Mouse (Mus musculus) forebrain, embryonic 11.5 days (tissue): ENCODE results near the gene Fam171a1. TPM values are rescaled to one million over a fixed set of nuclear protein-coding genes. Genes with fewer than 3 reads are reported as not detected.

Experiments
- ATAC-seq: fragments of 200-750 bp; cut with Nextera tagmentation; replicated peaks from 2 replicates; pipeline ENCODE4 v1.8.0; 2017; ENCODE audit warnings: moderate TSS enrichment; ENCODE audit not compliant: low FRiP score
- DNase-seq: peaks from one replicate; pipeline ENCODE4 v3.0.0-alpha.2; 2017; ENCODE audit warnings: low spot score
- H3K27ac ChIP-seq: fragments of 300-500 bp; sonication (generic); 2 replicates; pipeline ENCODE4 v1.5.1; 2014; ENCODE audit warnings: low read depth, low read length
- H3K27me3 ChIP-seq: fragments of 300-500 bp; sonication (generic); 2 replicates; pipeline ENCODE4 v1.6.1; 2014; ENCODE audit warnings: mild to moderate bottlenecking, low read length, mixed read lengths; ENCODE audit not compliant: control insufficient read depth, insufficient read depth
- H3K36me3 ChIP-seq: fragments of 300-500 bp; sonication (generic); 2 replicates; pipeline ENCODE4 v1.6.1; 2014; ENCODE audit warnings: mild to moderate bottlenecking, low read length, moderate library complexity, mixed read lengths; ENCODE audit not compliant: control insufficient read depth, insufficient read depth
- H3K4me1 ChIP-seq: fragments of 300-500 bp; sonication (generic); replicated peaks from 2 replicates; pipeline ENCODE4 v1.6.1; 2014; ENCODE audit warnings: low read length, mixed read lengths; ENCODE audit not compliant: control insufficient read depth, insufficient read depth
- H3K4me2 ChIP-seq: fragments of 300-500 bp; sonication (generic); 2 replicates; pipeline ENCODE4 v1.6.1; 2014; ENCODE audit warnings: low read depth, mild to moderate bottlenecking, low read length, moderate library complexity, mixed read lengths; ENCODE audit not compliant: severe bottlenecking
- H3K4me3 ChIP-seq: fragments of 300-500 bp; sonication (generic); 2 replicates; pipeline ENCODE4 v1.5.1; 2014; ENCODE audit warnings: low read depth, low read length
- H3K9ac ChIP-seq: fragments of 300-500 bp; sonication (generic); 2 replicates; pipeline ENCODE4 v1.6.1; 2014; ENCODE audit warnings: low read length
- H3K9me3 ChIP-seq: fragments of 300-500 bp; sonication (generic); 2 replicates; pipeline ENCODE4 v1.6.1; 2016; ENCODE audit warnings: low read length, mixed read lengths; ENCODE audit not compliant: control insufficient read depth
- WGBS: fragments of 180-500 bp; shearing (Covaris S2); extraction: QIAGEN DNeasy Blood & Tissue Kit; methylation state at CpG from one replicate; pipeline ENCODE4 v1.1.7; 2014; 5-methylcytosine and 5-hydroxymethylcytosine counted together
- polyA plus RNA-seq: library from polyadenylated mRNA; unstranded; fragments of >200 nt; fragmentation: Nextera tagmentation; extraction: Ambion mirVana; gene quantifications from 2 replicates; pipeline ENCODE4 v1.2.1, GENCODE M21; 2014

Fam171a1 gene
- polyA plus RNA-seq, 1 experiment from 2014 or later: 34.7 TPM

GRCm38 (mm10) chr2:3128344-3128871 is 14.4 kb downstream of the Fam171a1 start:
- ATAC-seq: no peak
- no peaks in the 10 kb centered on the region for H3K9me3 ChIP-seq
- WGBS: 74% methylated on average over 4 of the region's 4 CpGs
- DNase-seq: no peak
- H3K4me1 ChIP-seq: no peaks in the 10 kb centered on the region
- H3K9ac ChIP-seq: no peak overlapping the region
- H3K4me3 ChIP-seq: no peak overlapping the region
- H3K27ac ChIP-seq: no peak overlapping the region
- H3K4me2 ChIP-seq: no peak overlapping the region
- no peaks in the 10 kb centered on the region for H3K27me3 ChIP-seq
- no peaks in the 10 kb centered on the region for H3K36me3 ChIP-seq

- Histone ChIP-seq H3K27ac (no peak overlapping the region), H3K27me3 (no peaks in the 10 kb centered on the region), H3K4me3 (no peak overlapping the region), H3K9ac (no peak overlapping the region), H3K4me1 (no peaks in the 10 kb centered on the region), H3K36me3 (no peaks in the 10 kb centered on the region), H3K9me3 (no peaks in the 10 kb centered on the region), H3K4me2 (no peak overlapping the region)
- WGBS: 47% methylated on average over 2 of the region's 2 CpGs
- ATAC-seq (no peak), DNase-seq (no peak)
Measured at GRCm38 (mm10) chr2:3128910-3129309, 14.9 kb downstream of the Fam171a1 start.

- no peaks in the 10 kb centered on the region for H3K9me3 ChIP-seq
Measured at GRCm38 (mm10) chr2:3132473-3132872, 18.4 kb downstream of the Fam171a1 start.

GRCm38 (mm10) chr2:3134580-3135296 is 20.7 kb downstream of the Fam171a1 start:
- Histone ChIP-seq H3K4me3 (no peak overlapping the region), H3K4me2 (no peak overlapping the region), H3K36me3 (no peaks in the 10 kb centered on the region), H3K27me3 (no peaks in the 10 kb centered on the region), H3K9me3 (no peaks in the 10 kb centered on the region), H3K27ac (no peak overlapping the region), H3K4me1 (peaks cover 7% of the 10 kb centered on the region; the same call in 1 of the 2 replicates), H3K9ac (no peak overlapping the region)
- DNase-seq (no peak), ATAC-seq (peak; percentile 26; the same call in 1 of the 2 replicates)
- WGBS: 40% methylated on average over 12 of the region's 12 CpGs

More at GRCm38 (mm10) chr2:3132473-3132872, 18.4 kb downstream of the Fam171a1 start:
- ATAC-seq (no peak), DNase-seq (no peak)
- no peak overlapping the region for H3K27ac ChIP-seq
- no peak overlapping the region for H3K4me2 ChIP-seq
- H3K27me3 ChIP-seq: no peaks in the 10 kb centered on the region
- H3K4me3 ChIP-seq: no peak overlapping the region
- H3K4me1 ChIP-seq: peaks cover 3% of the 10 kb centered on the region; the same call in 1 of the 2 replicates
- no peaks in the 10 kb centered on the region for H3K36me3 ChIP-seq
- H3K9ac ChIP-seq: no peak overlapping the region
- WGBS: 89% methylated on average over 9 of the region's 9 CpGs

- H3K36me3 ChIP-seq: no peaks in the 10 kb centered on the region
- no peak overlapping the region for H3K9ac ChIP-seq
- no peaks in the 10 kb centered on the region for H3K9me3 ChIP-seq
- no peak overlapping the region for H3K27ac ChIP-seq
- whole genome bisulfite sequencing: 46% methylated on average over 2 of the region's 2 CpGs
- H3K4me3 ChIP-seq: no peak overlapping the region
- H3K4me1 ChIP-seq: peaks cover 7% of the 10 kb centered on the region; the same call in 1 of the 2 replicates
- ATAC-seq: no peak
- H3K4me2 ChIP-seq: no peak overlapping the region
- H3K27me3 ChIP-seq: no peaks in the 10 kb centered on the region
- DNase-seq: no peak
Measured at GRCm38 (mm10) chr2:3135297-3135684, 21.3 kb downstream of the Fam171a1 start.

- Histone ChIP-seq H3K27ac (no peak overlapping the region), H3K4me1 (peaks cover 7% of the 10 kb centered on the region; the same call in 1 of the 2 replicates), H3K9ac (no peak overlapping the region), H3K27me3 (no peaks in the 10 kb centered on the region), H3K4me2 (no peak overlapping the region), H3K4me3 (no peak overlapping the region), H3K36me3 (no peaks in the 10 kb centered on the region), H3K9me3 (no peaks in the 10 kb centered on the region)
- DNase-seq: no peak
- ATAC-seq: no peak
- WGBS: 87% methylated on average over 2 of the region's 2 CpGs
Measured at GRCm38 (mm10) chr2:3138308-3138707, 24.3 kb downstream of the Fam171a1 start.

GRCm38 (mm10) chr2:3139065-3139464 is 25.0 kb downstream of the Fam171a1 start:
- Histone ChIP-seq H3K27me3 (no peaks in the 10 kb centered on the region), H3K4me1 (peaks cover 7% of the 10 kb centered on the region; the same call in 1 of the 2 replicates), H3K36me3 (no peaks in the 10 kb centered on the region), H3K27ac (no peak overlapping the region), H3K4me2 (no peak overlapping the region), H3K9me3 (no peaks in the 10 kb centered on the region), H3K9ac (no peak overlapping the region), H3K4me3 (no peak overlapping the region)
- ATAC-seq (no peak), DNase-seq (no peak)
- WGBS: 92% methylated on average over 2 of the region's 2 CpGs

- Histone ChIP-seq H3K9me3 (no peaks in the 10 kb centered on the region), H3K4me3 (no peak overlapping the region), H3K4me1 (0 out of 2 replicates have a peak, but pooled peaks cover 6% of the 10 kb centered on the region), H3K27me3 (no peaks in the 10 kb centered on the region), H3K27ac (no peak overlapping the region), H3K9ac (no peak overlapping the region), H3K36me3 (no peaks in the 10 kb centered on the region), H3K4me2 (no peak overlapping the region)
- no peak for DNase-seq
- 11% methylated on average over 3 of the region's 3 CpGs for WGBS
- no peak for ATAC-seq
Measured at GRCm38 (mm10) chr2:3139578-3139977, 25.6 kb downstream of the Fam171a1 start.

- Histone ChIP-seq H3K36me3 (no peaks in the 10 kb centered on the region), H3K4me2 (no peak overlapping the region), H3K4me3 (no peak overlapping the region), H3K9ac (no peak overlapping the region), H3K27me3 (no peaks in the 10 kb centered on the region), H3K9me3 (no peaks in the 10 kb centered on the region), H3K27ac (no peak overlapping the region), H3K4me1 (0 out of 2 replicates have a peak, but pooled peaks cover 4% of the 10 kb centered on the region)
- DNase-seq (no peak), ATAC-seq (no peak)
- WGBS: 60% methylated on average over 5 of the region's 5 CpGs
Measured at GRCm38 (mm10) chr2:3140585-3140984, 26.6 kb downstream of the Fam171a1 start.
